Mouse (Mus musculus) cerebellum, adult 2 months (tissue): ENCODE measurements around the gene Vav2. TPM values are rescaled to one million over a fixed set of nuclear protein-coding genes. Genes with fewer than 3 reads are reported as not detected.
A peak's percentile ranks its signal among the peaks of the same experiment; 100 is the strongest.

Experiments
- DNase-seq, 2 experiments: peaks; one replicate each; pipeline ENCODE4 v3.0.0; 2021
- H3K27ac ChIP-seq: fragments of 200-500 bp; 2 replicates; pipeline ENCODE4 v1.5.1; 2012; ENCODE audit warnings: low read length, control low read depth, inconsistent platforms; ENCODE audit not compliant: insufficient read depth
- H3K27me3 ChIP-seq: fragments of 200-500 bp; 2 replicates; pipeline ENCODE4 v1.6.1; 2012; ENCODE audit warnings: inconsistent platforms, mild to moderate bottlenecking, low read length, moderate library complexity; ENCODE audit not compliant: control insufficient read depth, insufficient read depth
- H3K4me1 ChIP-seq: fragments of 200-500 bp; 2 replicates; pipeline ENCODE4 v1.6.1; 2011; ENCODE audit warnings: low read length; ENCODE audit not compliant: control insufficient read depth, insufficient read depth
- H3K4me3 ChIP-seq: fragments of 200-500 bp; replicated peaks from 2 replicates; pipeline ENCODE3; 2011; ENCODE audit warnings: mild to moderate bottlenecking, low read depth, low read length, control low read depth; ENCODE audit not compliant: insufficient read depth
- CTCF ChIP-seq: fragments of 200-500 bp; IDR thresholded peaks from 2 replicates; pipeline ENCODE4 v1.5.1; 2011; ENCODE audit warnings: low read depth, mild to moderate bottlenecking, control low read depth, low read length, moderate library complexity, borderline replicate concordance; ENCODE audit not compliant: insufficient read depth
- POLR2A ChIP-seq: fragments of 200-500 bp; IDR thresholded peaks from 2 replicates; pipeline ENCODE4 v1.6.1; 2011; ENCODE audit warnings: low read length, control low read depth, borderline replicate concordance; ENCODE audit not compliant: insufficient read depth
- WGBS: fragments of 180-500 bp; shearing (Covaris S2); methylation state at CpG from one replicate; pipeline ENCODE4 v1.1.7; 2018; 5-methylcytosine and 5-hydroxymethylcytosine counted together
- polyA plus RNA-seq: library from polyadenylated mRNA; depleted of rRNA; stranded (reverse); fragments of >200 nt; gene quantifications from 2 replicates; pipeline ENCODE4 v1.2.3, GENCODE M21; 2012

Vav2 gene
- polyA plus RNA-seq, 1 experiment, result 16.1 TPM

DNA sequence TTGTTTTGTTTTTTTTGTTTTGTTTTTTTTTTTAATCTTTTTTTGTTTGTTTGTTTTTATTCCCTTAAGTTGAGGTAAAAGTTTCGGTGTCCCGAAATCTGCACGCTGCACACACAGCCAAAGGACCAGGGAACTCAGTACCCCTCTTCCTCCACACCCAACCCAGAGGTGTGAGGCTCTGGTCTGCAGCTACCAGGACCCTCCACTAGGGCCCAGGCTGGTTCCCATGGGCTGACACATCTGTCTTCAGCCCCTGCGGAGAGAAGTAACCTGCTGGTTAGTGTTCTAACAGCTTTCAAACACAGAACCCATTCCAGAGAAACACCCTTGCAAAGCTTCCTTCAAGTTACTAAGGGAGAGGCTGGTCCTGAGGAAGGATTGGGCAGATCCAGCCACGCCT is 20.9 kb upstream of the Vav2 start:
- no peak overlapping the region for H3K4me3 ChIP-seq
- no peak for TF ChIP-seq CTCF
- no peak for TF ChIP-seq POLR2A
- no peak for DNase-seq
- peaks cover 12% of the 10 kb centered on the region; the same call in 1 of the 2 replicates for H3K4me1 ChIP-seq
- H3K27me3 ChIP-seq, result no peaks in the 10 kb centered on the region
- WGBS, result 84% methylated on average over 5 of the region's 5 CpGs
- H3K27ac ChIP-seq, result no peak overlapping the region

DNA sequence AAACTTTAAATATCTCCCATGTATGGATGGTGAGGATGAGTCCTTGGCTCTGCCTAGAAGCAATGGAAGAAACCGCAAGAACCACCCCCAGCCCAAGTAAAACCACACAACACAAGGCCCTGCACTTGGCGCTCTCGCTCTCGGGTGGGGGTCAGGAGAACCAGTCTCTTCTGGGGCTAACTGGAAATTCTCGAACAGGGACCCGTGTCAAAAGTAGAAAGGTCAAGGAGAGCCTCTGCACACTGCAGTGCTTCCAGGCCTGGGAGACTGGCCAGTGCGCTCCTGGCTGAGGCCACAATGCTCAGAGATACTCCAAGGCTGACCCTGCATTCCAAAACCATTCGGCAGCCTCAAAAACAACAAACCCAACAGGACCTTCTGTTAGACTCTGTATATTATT is 20.0 kb upstream of the Vav2 start:
- TF ChIP-seq POLR2A (no peak), CTCF (no peak)
- 78% methylated on average over 8 of the region's 8 CpGs for WGBS

GRCm38 (mm10) chr2:27445910-27446309 is 19.1 kb upstream of the Vav2 start:
- WGBS, result 79% methylated on average over 3 of the region's 3 CpGs
- peaks cover 12% of the 10 kb centered on the region; the same call in 1 of the 2 replicates for H3K4me1 ChIP-seq
- H3K27me3 ChIP-seq, result no peaks in the 10 kb centered on the region
- TF ChIP-seq POLR2A, result no peak
- TF ChIP-seq CTCF, result no peak
- no peak overlapping the region for H3K4me3 ChIP-seq
- H3K27ac ChIP-seq, result no peak overlapping the region
- DNase-seq, result no peak

More for the DNA sequence above, 20.0 kb upstream of the Vav2 start:
- Histone ChIP-seq H3K4me1 (peaks cover 12% of the 10 kb centered on the region; the same call in 1 of the 2 replicates), H3K4me3 (no peak overlapping the region), H3K27me3 (no peaks in the 10 kb centered on the region), H3K27ac (no peak overlapping the region)
- DNase-seq, result no peak

GRCm38 (mm10) chr2:27443450-27443708 is 16.5 kb upstream of the Vav2 start:
- Histone ChIP-seq H3K4me3 (peak overlapping the region; percentile 65), H3K27me3 (no peaks in the 10 kb centered on the region), H3K27ac (no peak overlapping the region), H3K4me1 (peaks cover 12% of the 10 kb centered on the region; the same call in 1 of the 2 replicates)
- no peak for DNase-seq
- WGBS, result 56% methylated on average over 5 of the region's 5 CpGs
- TF ChIP-seq POLR2A, result no peak
- no peak for TF ChIP-seq CTCF

DNA sequence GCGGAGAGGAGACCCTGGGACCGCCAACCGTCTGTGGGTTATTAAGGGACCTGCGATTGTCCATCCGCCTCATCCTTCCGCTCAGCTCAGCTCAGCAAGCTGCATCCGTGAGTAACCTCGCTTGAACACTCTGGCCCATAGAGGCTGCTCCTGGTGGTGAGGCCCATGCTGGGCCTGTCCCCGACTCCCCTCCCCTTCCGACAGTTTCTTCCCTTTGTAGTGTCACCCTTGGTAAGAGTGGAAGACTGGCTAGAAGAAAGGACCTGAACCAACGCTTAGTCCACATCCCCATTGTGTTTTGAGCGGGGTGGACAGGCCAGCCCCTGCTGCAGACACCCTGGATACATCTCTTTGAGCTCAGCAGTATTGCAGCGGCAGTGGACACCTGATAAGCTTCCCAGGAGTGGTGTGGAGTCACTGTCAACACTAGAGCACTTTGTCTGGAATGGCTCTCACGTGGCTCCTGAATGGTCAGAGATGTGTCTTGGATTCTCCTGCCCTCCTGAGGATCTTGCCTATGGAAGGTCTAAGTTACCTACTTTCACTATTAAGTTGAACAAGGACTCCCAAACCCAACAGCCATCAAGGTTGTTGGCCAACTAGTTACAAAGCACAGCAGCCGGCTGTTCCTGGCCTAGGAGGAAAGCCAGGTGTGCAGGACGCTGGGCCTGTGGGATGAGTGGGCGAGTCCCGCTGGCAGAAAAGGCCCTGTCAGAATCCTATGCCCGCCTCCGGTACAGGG is 16.0 kb upstream of the Vav2 start:
- peak overlapping the region; percentile 65 for H3K4me3 ChIP-seq
- DNase-seq, result no peak
- H3K27ac ChIP-seq, result peak overlapping the region; percentile 4; the same call in 1 of the 2 replicates
- H3K4me1 ChIP-seq, result peaks cover 12% of the 10 kb centered on the region; the same call in 1 of the 2 replicates
- no peaks in the 10 kb centered on the region for H3K27me3 ChIP-seq
- 26% methylated on average over 20 of the region's 20 CpGs for WGBS
- TF ChIP-seq CTCF (no peak), POLR2A (no peak)

DNA sequence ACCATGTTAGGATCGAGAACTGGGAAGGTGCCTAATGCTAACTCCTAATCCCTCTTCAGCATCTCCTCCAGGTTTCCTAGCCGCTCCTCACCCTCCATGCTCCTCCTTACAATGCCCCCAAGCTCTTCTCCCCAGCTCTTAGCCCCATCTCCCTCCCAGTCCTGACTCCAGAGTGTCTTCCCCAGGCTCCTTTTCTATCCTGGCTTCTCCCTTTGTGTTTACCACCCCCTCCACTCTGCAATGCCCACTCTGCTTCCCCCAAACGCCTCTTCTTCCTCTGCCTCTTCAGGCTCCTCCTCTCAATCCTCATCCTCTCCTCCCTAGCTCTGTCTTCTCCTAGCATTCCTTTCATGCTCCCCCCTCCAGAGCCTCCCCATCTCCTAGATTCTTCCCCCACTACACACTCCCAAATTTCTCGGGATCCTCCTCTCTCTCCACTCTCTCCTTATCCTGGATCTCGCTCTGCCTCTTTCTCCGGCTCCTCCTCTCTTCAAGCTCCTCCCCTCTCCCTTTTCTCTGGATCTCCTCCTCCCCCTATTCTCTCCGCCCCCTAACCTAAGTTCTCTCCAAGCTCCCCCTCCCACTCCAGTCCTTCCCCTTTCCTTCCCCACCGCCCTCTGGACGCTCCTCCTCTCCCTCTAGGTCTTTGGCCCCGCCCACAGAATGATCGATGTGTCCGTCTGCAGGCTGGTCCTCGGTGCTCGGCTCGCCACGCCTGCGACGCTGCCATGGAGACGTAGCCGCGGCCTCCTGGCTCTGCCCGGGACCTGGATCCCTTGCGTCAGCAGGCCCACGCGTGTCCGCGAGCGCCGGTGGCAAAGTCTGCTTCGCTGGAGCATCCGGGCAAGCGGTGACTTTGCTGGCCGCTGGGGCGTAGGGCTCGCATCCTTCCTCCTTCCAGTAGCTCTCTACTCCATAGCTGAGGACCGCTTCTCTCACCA is 15.2 kb upstream of the Vav2 start, which contains the start of gene Brd3os:
Gene Brd3os (plus strand): TSS at position 558 of the 941 bp plus-strand sequence.
- TF ChIP-seq POLR2A, result peak; percentile 42; the same call in 1 of the 2 replicates
- no peak for TF ChIP-seq CTCF
- DNase-seq, result peak; percentile 93 to 96
- H3K4me1 ChIP-seq, result peaks cover 12% of the 10 kb centered on the region; the same call in 1 of the 2 replicates
- peak within 1 kb of the TSS; percentile 14; the same call in 1 of the 2 replicates for H3K27ac ChIP-seq
- no peaks in the 10 kb centered on the region for H3K27me3 ChIP-seq
- WGBS, result under 1% methylated on average over 36 of the region's 36 CpGs
- peak within 1 kb of the TSS; percentile 65 for H3K4me3 ChIP-seq

DNA sequence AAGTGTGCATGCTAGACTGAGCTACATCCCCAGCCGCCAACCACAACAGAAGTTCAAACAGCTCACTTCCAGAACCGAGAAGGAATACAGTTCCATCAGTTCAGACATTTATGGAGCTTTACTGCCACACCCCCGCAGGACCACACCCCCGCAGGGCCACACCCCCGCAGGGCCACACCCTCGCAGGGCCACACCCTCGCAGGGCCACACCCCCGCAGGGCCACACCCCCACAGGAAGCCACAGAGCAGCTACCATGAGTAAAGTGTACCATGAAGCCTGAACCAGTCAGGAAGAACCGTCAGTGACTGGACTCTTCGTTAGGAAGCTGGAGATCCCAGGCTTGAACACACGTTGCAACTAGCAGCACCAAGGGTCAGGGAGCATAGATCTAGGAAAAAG is 11.4 kb upstream of the Vav2 start:
- WGBS, result 33% methylated on average over 11 of the region's 11 CpGs
- DNase-seq, result no peak
- TF ChIP-seq POLR2A (no peak), CTCF (no peak)
- Histone ChIP-seq H3K4me1 (0 out of 2 replicates have a peak, but pooled peaks cover 3% of the 10 kb centered on the region), H3K27ac (no peak overlapping the region), H3K27me3 (no peaks in the 10 kb centered on the region), H3K4me3 (no peak overlapping the region)

DNA sequence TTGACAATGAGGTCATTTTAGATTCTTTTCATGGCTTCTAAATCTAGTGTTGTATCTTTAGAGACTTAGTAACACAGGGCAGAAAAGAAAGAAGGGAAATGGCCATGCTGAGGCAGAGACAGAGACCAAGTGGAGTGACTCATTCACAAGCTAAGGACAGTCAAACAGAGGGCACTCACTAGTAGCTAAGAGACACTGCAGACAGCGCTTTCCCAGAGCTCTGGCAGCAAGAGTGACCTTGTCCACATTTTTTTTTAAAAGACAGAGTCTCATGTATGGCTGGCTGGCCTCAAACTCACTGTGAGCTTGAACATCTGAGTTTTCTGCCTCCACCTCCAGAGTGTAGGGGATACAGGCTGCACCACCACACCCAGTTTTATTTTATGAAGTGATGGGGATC is 11.0 kb upstream of the Vav2 start:
- H3K4me3 ChIP-seq, result no peak overlapping the region
- no peaks in the 10 kb centered on the region for H3K27me3 ChIP-seq
- no peaks in the 10 kb centered on the region for H3K4me1 ChIP-seq
- WGBS, result 71% methylated on average over 1 of the region's 1 CpGs
- no peak for TF ChIP-seq POLR2A
- no peak for TF ChIP-seq CTCF
- no peak for DNase-seq
- no peak overlapping the region for H3K27ac ChIP-seq
